In the genomic region with DNA sequence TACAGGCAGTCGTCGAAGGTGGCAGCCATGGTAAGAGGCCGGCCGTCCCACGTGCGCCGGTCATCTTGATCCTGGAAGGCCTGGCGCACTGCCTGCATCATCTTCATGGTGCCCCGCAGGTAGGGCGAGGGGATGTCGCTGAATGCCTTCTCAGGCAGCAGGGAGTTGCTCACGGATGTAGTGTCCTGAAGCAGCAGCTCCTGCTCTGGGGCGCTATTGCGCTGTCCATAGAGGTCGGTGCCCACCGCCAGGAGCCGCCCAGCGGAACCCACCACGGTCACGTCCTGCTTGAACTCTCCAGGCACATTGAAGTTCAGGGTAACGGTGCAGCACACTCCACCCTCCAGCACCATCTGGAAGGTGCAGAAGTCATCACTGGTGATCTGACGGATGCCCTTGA, we compare ENCODE assay signal across 12 mouse cellular contexts. TPM values are rescaled to one million over a fixed set of nuclear protein-coding genes. Genes with fewer than 3 reads are reported as not detected.
A peak's percentile ranks its signal among the peaks of the same experiment; 100 is the strongest.
DNase-seq lines count a peak whose midpoint lies in the region; ATAC-seq and TF ChIP-seq lines count a peak whose summit lies in the region.
"Had no signal": no experiment of that assay in that cellular context is flagged by ENCODE, and none has a peak within 500 bp of the region (broad histone marks: within the 10 kb centered on the region; RNA-seq: fewer than 3 reads in every experiment).

No protein-coding gene starts in this region.

- no peaks in the 10 kb centered on the region for H3K4me1 ChIP-seq in intestine, postnatal 0 days (replicated peaks; ENCODE audit: control insufficient read depth, insufficient read depth, low read length)
- 0 out of 2 replicates have a peak, but pooled peaks cover 6% of the 10 kb centered on the region for H3K4me1 ChIP-seq in intestine, embryonic 16.5 days (ENCODE audit: control insufficient read depth, insufficient read depth, low read length)
- H3K4me1 ChIP-seq in midbrain, embryonic 16.5 days (ENCODE audit: control insufficient read depth, insufficient read depth, low read length), result no peaks in the 10 kb centered on the region
- H3K4me1 ChIP-seq in midbrain, embryonic 10.5 days, result peaks cover 3% of the 10 kb centered on the region
- H3K4me1 ChIP-seq in neural tube, embryonic 15.5 days, result peaks cover 5% of the 10 kb centered on the region; the same call in 1 of the 2 replicates

- DNase-seq in adrenal gland, adult (ENCODE audit: inconsistent age in 2 of 2, low spot score in 1 of 2), result peak; percentile 29 to 59
- DNase-seq in adrenal gland, postnatal 4 days (ENCODE audit: low spot score in 2 of 2), result no peak
- DNase-seq in midbrain, embryonic 10.5 days (ENCODE audit: low spot score), result no peak
- no peak for DNase-seq in right cerebral cortex, postnatal 36 days (ENCODE audit: low spot score in 2 of 2)
- DNase-seq: right cerebral cortex, postnatal 25 days had no signal

- H3K4me2 ChIP-seq in intestine, postnatal 0 days (replicated peaks; ENCODE audit: low read depth), result no peak overlapping the region
- H3K4me2 ChIP-seq in intestine, embryonic 16.5 days (ENCODE audit: low read depth, low read length), result no peak overlapping the region
- no peak overlapping the region for H3K4me2 ChIP-seq in midbrain, embryonic 16.5 days (ENCODE audit: low read length)
- H3K4me2 ChIP-seq in neural tube, embryonic 15.5 days, result no peak overlapping the region

- peak; percentile 24; the same call in 1 of the 2 replicates for TF ChIP-seq CTCF in intestine, postnatal 0 days (IDR thresholded peaks at IDR 0.05; ENCODE audit: low read depth)

- H3K36me3 ChIP-seq in intestine, postnatal 0 days (ENCODE audit: control insufficient read depth, insufficient read depth), result no peaks in the 10 kb centered on the region
- H3K36me3 ChIP-seq in intestine, embryonic 16.5 days (ENCODE audit: control insufficient read depth, insufficient read depth, low read length), result no peaks in the 10 kb centered on the region
- no peaks in the 10 kb centered on the region for H3K36me3 ChIP-seq in midbrain, embryonic 16.5 days (ENCODE audit: control insufficient read depth, insufficient read depth, low read length)
- no peaks in the 10 kb centered on the region for H3K36me3 ChIP-seq in midbrain, embryonic 10.5 days
- H3K36me3 ChIP-seq in neural tube, embryonic 15.5 days, result 0 out of 2 replicates have a peak, but pooled peaks cover 3% of the 10 kb centered on the region

- WGBS in intestine, postnatal 0 days, result 79% methylated on average over 22 of the region's 22 CpGs
- WGBS in intestine, embryonic 16.5 days, result 78% methylated on average over 22 of the region's 22 CpGs
- WGBS in midbrain, embryonic 16.5 days, result 82% methylated on average over 22 of the region's 22 CpGs
- WGBS in midbrain, embryonic 10.5 days, result 75% methylated on average over 22 of the region's 22 CpGs
- 75% methylated on average over 22 of the region's 22 CpGs for WGBS in neural tube, embryonic 15.5 days

- no peak overlapping the region for H3K27ac ChIP-seq in intestine, postnatal 0 days (ENCODE audit: low read depth, low read length)
- H3K27ac ChIP-seq in intestine, embryonic 16.5 days (ENCODE audit: low read length), result no peak overlapping the region
- H3K27ac ChIP-seq in midbrain, embryonic 16.5 days (ENCODE audit: low read length), result no peak overlapping the region
- H3K27ac ChIP-seq in midbrain, embryonic 10.5 days (replicated peaks), result no peak overlapping the region
- no peak overlapping the region for H3K27ac ChIP-seq in neural tube, embryonic 15.5 days (replicated peaks)
- H3K27ac ChIP-seq: gastrocnemius, adult 2 months had no signal

- no peak overlapping the region for H3K4me3 ChIP-seq in intestine, postnatal 0 days (ENCODE audit: low read depth, low read length)
- no peak overlapping the region for H3K4me3 ChIP-seq in intestine, embryonic 16.5 days (ENCODE audit: low read length)
- no peak overlapping the region for H3K4me3 ChIP-seq in midbrain, embryonic 16.5 days (ENCODE audit: low read depth, low read length)
- H3K4me3 ChIP-seq in midbrain, embryonic 10.5 days, result no peak overlapping the region
- no peak overlapping the region for H3K4me3 ChIP-seq in neural tube, embryonic 15.5 days (replicated peaks)
- H3K4me3 ChIP-seq: erythroblast, embryonic 14.5 days; gastrocnemius, adult 2 months had no signal

- no peaks in the 10 kb centered on the region for H3K27me3 ChIP-seq in intestine, postnatal 0 days (replicated peaks; ENCODE audit: control insufficient read depth, insufficient read depth, low read length)
- no peaks in the 10 kb centered on the region for H3K27me3 ChIP-seq in intestine, embryonic 16.5 days (replicated peaks; ENCODE audit: control insufficient read depth, insufficient read depth, low read length)
- H3K27me3 ChIP-seq in midbrain, embryonic 16.5 days (ENCODE audit: control insufficient read depth, insufficient read depth, low read depth, low read length), result no peaks in the 10 kb centered on the region
- H3K27me3 ChIP-seq in midbrain, embryonic 10.5 days (ENCODE audit: low read depth, poor library complexity, severe bottlenecking), result peaks cover 11% of the 10 kb centered on the region; the same call in 1 of the 2 replicates
- H3K27me3 ChIP-seq in neural tube, embryonic 15.5 days (replicated peaks), result no peaks in the 10 kb centered on the region
- H3K27me3 ChIP-seq: Patski had no signal

- H3K9ac ChIP-seq in intestine, postnatal 0 days (ENCODE audit: low read depth, low read length), result no peak overlapping the region
- no peak overlapping the region for H3K9ac ChIP-seq in intestine, embryonic 16.5 days (ENCODE audit: low read depth, low read length)
- H3K9ac ChIP-seq in midbrain, embryonic 16.5 days (ENCODE audit: low read depth, low read length), result no peak overlapping the region
- no peak overlapping the region for H3K9ac ChIP-seq in neural tube, embryonic 15.5 days (replicated peaks)

- no peak for ATAC-seq in intestine, postnatal 0 days
- ATAC-seq in intestine, embryonic 16.5 days, result no peak
- 0 out of 2 replicates have a peak, but pooled peaks have one; percentile 46 for ATAC-seq in midbrain, embryonic 16.5 days
- ATAC-seq in neural tube, embryonic 15.5 days (ENCODE audit: low FRiP score), result peak; percentile 33; the same call in 1 of the 2 replicates
- ATAC-seq: Patski had no signal

- no peaks in the 10 kb centered on the region for H3K9me3 ChIP-seq in intestine, postnatal 0 days (ENCODE audit: control insufficient read depth)
- no peaks in the 10 kb centered on the region for H3K9me3 ChIP-seq in intestine, embryonic 16.5 days (ENCODE audit: control insufficient read depth, low read length)
- H3K9me3 ChIP-seq in midbrain, embryonic 16.5 days (replicated peaks; ENCODE audit: control insufficient read depth, low read length, poor library complexity, severe bottlenecking), result no peaks in the 10 kb centered on the region
- H3K9me3 ChIP-seq in midbrain, embryonic 10.5 days (replicated peaks), result no peaks in the 10 kb centered on the region
- no peaks in the 10 kb centered on the region for H3K9me3 ChIP-seq in neural tube, embryonic 15.5 days (replicated peaks)

RNA-seq across cellular contexts. Expression of a gene that starts 29.2 kb away (rescaled TPM):
- total RNA-seq in adrenal gland, postnatal 4 days (2021), result 10 to 100 TPM; 27.0 to 29.9 TPM
- polyA plus RNA-seq in intestine, postnatal 0 days (2015; fragmentation: Nextera tagmentation; extraction: Ambion mirVana), result 22.0 and 24.1 TPM in 2 replicates
- 28.0 and 33.9 TPM in 2 replicates for polyA plus RNA-seq in intestine, embryonic 16.5 days (2015; fragmentation: Nextera tagmentation; extraction: Ambion mirVana)
- 84.0 and 91.8 TPM in 2 replicates for polyA plus RNA-seq in midbrain, embryonic 16.5 days (2015; fragmentation: Nextera tagmentation; extraction: Ambion mirVana)
- polyA plus RNA-seq in midbrain, embryonic 10.5 days (2016; fragmentation: Nextera tagmentation; extraction: Ambion mirVana), result 66.6 and 68.3 TPM in 2 replicates
- polyA plus RNA-seq in neural tube, embryonic 15.5 days (2015; fragmentation: Nextera tagmentation; extraction: Ambion mirVana), result 77.4 and 80.3 TPM in 2 replicates

Comparison
In these comparisons a context has a peak if more than half of its experiments do, and no peak if none do; other contexts are left out.
1. DNase-seq: peak in adrenal gland, adult (2 of 2); none in adrenal gland, postnatal 4 days (0 of 2), midbrain, embryonic 10.5 days (single experiment) and right cerebral cortex, postnatal 36 days (0 of 2).
2. ATAC-seq: peak in midbrain, embryonic 16.5 days (single experiment) and neural tube, embryonic 15.5 days (single experiment); none in intestine, postnatal 0 days (single experiment) and intestine, embryonic 16.5 days (single experiment).